In genomic region chr11:97797369-97798082, GRCm38 (mm10) we compare ENCODE assay signal across 1 mouse cellular context.
TF ChIP-seq lines count a peak whose summit lies in the region.

No protein-coding gene starts in this region.

TF ChIP-seq in MEL, 35 proteins besides CTCF, POLR2A, EP300 and RAD21 (continued from another document):
- TF ChIP-seq RCOR1 (IDR thresholded peaks at IDR 0.05; ENCODE audit: low read depth, low read length) (0 out of 2 replicates have a peak, but pooled peaks have one; percentile 30), ZC3H11A (IDR thresholded peaks at IDR 0.05; ENCODE audit: low read depth, low read length) (no peak)
